Mouse (Mus musculus): ENCODE results near the gene Asgr2. TPM values are rescaled to one million over a fixed set of nuclear protein-coding genes. Genes with fewer than 3 reads are reported as not detected.
A peak's percentile ranks its signal among the peaks of the same experiment; 100 is the strongest.
"Not testable (repeated sequence)": the region's sequence is repeated elsewhere in the genome, so short reads cannot be mapped to it uniquely, and the experiment has no call there.

Gene Asgr2
- total RNA-seq (2021) = not detected

DNA sequence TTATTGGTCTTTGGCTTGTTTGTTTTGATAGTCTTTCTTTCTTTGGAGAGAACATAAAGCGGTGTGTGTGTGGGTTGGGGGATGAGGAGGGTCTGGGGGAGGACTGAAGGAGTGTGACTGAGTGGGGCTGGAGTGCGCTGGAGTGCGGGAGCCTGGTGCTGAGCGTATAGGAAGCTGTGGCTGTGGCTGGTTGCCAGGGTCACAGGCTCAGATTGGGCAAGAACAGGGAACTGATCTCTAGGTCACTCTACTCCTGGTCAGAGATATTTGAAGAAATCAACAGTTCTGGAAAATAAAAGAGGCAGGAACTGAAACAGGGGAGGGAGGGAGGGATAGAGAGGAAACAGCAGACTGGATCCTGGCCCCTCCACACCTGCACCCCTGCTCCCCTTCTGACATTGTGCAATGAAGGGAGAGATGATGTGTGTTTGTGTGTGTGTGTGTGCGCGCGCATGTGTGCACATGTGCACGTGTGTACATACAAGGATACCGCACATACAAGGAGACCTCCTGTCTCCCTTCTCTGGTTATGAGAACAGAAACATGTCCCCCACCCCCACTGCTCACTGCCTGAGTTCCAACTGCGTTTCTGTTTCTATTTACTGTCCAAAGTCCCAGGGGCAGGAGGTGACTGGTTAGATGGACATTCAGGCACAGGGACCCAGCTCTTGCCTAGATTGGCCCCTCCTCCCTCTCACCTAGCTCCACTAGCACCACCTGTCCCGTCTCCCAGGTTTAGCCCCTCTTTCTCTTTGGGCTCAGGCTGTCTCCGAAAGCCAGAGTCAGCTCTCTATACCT lies at the start of gene Asgr2:
Gene Asgr2, plus strand, starts transcription at position 659 of the 798 bp plus-strand sequence.
- intact Hi-C loops (cut with DNase I) = no loop called here
- DNase-seq = peak; percentile 16 to 21

DNA sequence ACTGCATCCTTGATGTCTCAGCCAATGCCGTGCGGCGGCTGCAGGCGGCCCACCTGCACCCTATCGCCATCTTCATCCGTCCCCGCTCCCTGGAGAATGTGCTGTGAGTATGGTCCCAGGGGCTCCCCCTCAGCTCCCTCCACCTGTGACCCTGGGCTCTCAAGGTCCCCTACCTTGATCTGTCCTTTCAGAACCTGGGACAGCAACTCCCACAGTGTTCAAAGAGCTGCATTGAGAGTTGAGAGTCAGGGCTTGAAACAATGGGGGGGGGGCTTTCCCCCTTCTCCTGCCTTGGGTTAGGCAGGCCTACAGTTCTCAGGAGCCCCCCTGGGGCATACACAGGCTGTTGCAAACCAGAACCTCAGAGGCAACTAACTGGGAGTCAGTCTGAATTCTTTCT lies 48.8 kb upstream of the Asgr2 start:
- intact Hi-C loops (cut with DNase I) = no loop called here
- no peak for DNase-seq

DNA sequence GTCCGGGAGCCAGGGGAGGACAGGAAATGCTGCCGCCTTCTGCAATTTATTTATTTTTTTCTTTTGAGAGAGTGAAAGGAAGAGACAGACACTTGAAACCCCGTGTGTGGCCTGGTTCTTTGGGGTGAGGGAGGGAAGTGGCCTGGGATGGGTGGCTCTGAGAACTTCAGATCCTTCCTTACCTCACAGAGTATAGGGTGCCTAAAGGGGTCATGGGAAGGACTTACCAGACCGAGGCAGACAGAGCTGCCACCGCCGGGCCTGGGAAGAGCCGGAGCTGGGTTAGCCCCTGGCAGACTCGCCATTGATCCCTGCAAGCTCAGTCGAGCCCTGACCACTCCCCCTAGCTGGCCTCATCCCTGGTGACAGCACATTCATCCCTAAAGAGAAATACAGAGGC lies 47.0 kb upstream of the Asgr2 start:
- intact Hi-C loops (cut with DNase I) = no loop called here
- DNase-seq = no peak

DNA sequence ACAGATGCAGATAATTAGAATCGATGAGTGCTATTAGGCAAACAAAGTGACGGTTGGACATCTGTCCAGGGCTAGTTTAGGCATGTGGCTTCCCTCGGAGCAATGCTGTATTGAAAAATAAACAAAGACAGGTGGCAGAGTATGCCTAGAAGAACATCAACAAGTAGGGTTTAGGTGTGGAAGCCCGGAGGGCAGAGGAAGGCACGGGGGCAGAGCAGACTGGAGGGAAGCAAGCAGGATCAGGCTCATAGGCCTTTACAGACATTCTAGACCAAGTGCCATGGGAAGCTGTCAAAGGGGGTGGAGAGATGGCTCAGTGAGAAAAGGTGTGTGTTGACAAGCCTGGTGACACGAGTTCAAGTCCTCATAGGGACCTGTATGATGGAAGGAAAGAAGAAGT lies 43.1 kb upstream of the Asgr2 start:
- intact Hi-C loops (cut with DNase I) = no loop called here
- DNase-seq = no peak

DNA sequence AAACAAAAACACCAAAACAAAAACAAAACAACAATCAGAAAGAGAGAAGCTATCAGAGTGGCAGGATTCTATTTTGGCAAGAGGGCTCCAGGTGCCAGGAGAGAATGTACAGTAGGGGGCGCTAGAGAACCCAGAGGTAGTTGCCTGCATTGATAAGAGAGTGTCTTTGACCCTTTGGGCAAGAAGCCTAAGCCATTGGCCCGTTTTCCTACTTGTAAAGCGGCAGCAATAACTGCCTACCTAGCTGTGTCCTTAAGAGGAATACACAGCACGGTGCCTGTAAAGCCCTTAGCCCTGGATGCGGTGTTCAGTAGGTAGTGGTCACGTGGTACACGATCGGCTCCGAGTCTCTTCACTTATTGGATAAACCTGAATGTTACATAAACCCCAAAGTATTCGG lies 42.6 kb upstream of the Asgr2 start:
- intact Hi-C loops (cut with DNase I) = no loop called here
- no peak for DNase-seq

DNA sequence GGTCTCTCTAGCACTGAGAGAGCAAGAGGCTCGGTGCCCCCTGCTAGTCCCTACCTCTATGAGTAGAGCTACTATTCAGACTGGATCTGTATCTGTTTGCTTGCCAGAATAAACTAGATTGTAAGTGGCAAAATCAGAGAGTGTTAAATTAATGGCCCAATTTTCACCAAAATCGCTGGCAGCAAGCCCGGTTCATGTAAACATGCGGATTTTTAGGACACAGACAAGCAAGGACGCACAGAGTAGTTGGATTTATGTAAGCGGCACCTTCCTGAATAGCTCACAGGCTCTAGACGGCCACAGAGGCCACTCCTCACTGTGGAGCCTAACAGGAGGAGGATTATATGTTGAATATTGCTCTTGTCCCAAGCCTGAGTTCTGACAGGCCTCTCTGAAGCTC lies 39.3 kb upstream of the Asgr2 start:
- DNase-seq = no peak
- intact Hi-C loops (cut with DNase I) = no loop called here

DNA sequence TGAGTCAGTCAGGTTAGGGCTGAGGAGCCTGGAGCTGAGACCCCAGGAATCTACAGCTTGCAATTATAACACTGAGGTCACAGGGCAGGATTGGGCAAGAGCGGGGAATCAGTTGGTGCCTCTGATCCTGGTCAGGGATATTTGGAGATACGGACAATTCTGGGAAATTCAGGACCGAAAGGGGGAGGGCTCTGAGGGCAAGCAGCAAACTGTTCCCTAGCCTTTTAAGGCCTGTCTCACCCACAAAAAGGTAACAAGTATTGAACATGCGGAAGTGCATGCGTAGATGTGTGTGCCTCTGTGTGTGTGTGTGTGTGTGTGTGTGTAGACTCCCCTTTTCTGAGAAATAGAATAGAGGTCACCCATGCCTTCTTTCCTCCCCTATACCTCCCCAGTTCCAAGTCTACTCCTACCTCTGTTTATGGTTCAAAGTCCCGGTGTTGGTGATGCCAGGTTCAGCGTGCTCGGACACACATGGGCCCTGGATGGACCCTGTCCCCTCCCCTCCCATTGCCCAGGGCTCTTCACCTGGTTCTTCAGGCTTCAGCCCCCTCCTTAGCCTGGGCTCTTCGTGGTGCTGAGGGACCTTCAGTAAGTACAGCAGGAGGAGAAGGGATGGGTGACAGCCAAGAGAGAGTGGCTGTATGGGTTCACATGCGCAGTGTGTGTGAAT lies 38.4 kb upstream of the Asgr2 start, which contains the start of gene Asgr1:
Gene Asgr1, plus strand, starts transcription at position 188 of the 673 bp plus-strand sequence.
- DNase-seq = no peak
- intact Hi-C loops (cut with DNase I) = no loop called here

DNA sequence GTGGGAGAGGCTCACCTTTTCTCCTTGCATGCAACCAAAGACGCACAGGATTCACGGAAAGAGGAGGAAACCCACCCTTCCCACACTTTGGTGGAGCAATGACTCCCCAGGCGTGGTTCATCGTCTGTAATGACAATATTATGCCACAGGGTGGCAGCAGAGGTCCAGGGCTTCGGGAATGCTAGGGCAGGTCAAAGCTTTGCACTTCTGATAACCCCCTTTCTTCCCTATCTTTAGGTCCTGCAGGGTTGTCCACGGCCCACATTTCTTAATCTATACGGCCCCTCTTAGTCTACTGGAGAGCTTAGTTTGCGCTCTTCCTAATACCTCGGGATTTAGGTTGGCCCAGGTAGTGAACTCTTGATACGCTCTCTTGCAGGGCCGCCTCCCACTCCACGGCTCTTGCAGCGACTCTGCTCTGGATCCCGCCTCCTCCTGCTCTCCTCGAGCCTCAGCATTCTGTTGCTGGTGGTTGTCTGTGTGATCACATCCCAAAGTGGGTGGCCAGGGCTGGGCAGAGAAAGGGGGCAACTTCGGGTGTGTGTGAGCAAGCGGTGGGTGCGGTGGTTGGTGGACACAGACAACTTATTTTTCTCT lies 36.7 kb upstream of the Asgr2 start:
- peak; percentile 80 to 90 for DNase-seq
- intact Hi-C loops (cut with DNase I) = loop anchor here (1.0 kb wide), 2 partner anchors 146 to 158 kb away; no protein-coding TSS in a partner anchor

DNA sequence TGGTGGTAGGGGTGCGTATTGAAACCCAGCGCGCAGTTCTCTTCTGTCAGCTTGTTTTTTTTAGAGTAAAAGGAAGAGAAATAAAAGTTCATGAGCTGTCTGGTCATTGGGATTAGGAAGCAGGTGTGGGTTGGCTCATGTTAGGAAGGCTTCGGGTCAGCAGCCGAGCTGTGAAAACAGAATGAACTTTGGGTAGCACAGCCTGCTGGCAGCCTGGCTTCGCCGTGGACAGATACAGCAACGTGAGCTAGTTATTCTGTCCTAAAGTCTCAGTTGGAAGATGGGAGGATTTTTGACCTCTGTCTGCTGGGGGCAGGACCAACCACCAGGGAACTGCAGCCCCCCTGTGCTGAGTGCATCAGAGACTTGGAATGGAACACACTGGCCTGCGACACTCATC lies 34.6 kb upstream of the Asgr2 start:
- DNase-seq = no peak
- intact Hi-C loops (cut with DNase I) = no loop called here

DNA sequence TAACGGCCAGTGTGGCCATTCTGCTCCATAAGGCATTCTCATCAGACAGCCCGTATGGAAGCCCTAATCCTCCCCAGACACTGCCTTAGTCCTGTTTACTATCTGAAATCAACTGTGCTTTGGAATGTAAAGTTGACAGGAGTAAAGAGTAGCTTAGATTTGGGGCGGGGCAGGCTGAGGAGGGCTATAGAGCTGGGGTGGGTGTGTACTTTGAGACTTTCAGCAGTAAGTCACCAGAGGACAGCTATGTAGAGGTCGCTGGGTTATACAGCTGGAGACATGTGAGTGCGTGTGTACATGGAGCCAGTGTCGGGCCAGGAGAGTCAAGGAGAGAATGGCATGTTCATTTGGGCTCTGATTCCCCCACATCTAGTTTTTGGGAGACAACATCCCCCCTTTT lies 32.5 kb upstream of the Asgr2 start:
- no peak for DNase-seq
- intact Hi-C loops (cut with DNase I) = no loop called here

DNA sequence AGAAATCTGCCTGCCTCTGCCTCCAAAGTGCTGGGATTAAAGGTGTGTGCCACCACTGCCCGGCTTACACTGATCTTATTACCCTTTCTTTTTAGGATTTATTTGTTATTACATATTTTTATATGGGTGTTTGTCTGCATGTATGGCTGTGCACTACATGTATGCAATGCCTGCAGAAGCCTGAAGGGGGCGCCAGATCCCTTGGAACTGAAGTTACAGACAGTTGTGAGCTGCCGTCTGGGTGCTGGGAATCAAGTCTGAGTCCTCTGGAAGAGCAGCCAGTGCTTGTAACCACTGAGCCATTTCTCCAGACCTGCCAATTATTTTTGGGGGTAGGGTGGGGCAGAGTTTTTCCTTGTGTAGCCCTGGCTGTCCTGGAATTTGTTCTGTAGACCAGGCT lies 29.4 kb upstream of the Asgr2 start:
- intact Hi-C loops (cut with DNase I) = no loop called here
- no peak for DNase-seq

DNA sequence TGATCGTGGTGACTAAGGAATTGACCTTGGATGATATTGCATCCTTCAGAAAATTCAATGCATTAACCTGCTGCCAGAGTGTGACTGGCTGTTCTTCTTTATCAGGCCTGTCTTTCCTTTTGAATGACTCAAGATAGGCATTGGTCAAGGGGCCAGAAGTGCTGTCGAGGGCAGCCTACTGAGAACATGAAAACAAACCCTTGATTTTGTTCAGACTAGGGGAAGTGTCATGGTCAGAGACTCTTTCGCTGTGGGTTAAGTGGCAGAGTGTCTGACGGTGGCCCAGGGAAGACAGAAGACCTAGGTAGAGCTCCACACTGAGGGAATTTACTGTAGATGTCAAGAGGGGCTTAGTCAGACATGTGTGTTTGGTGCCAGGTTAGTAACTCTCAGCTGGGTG lies 25.7 kb upstream of the Asgr2 start:
- intact Hi-C loops (cut with DNase I) = no loop called here
- DNase-seq = no peak

DNA sequence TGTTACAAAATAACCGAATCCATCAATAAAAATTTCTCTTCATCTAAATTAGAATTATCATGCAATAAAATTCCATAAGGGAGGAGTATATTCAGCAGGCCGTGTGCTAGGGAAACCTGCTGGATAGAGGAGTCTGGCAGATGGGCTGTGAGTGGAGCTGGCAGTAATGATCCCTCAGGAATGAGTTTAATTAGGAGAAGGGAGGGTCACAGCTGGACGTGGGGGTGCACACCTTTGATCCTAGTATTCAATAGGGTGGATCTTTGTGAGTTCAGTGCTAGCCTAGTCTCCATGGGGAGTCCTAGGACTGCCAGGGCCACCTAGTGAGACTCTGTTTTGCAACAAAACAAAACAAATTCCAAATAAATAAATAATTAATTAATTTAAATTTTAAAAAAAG lies 24.2 kb upstream of the Asgr2 start:
- DNase-seq = no peak
- intact Hi-C loops (cut with DNase I) = no loop called here

DNA sequence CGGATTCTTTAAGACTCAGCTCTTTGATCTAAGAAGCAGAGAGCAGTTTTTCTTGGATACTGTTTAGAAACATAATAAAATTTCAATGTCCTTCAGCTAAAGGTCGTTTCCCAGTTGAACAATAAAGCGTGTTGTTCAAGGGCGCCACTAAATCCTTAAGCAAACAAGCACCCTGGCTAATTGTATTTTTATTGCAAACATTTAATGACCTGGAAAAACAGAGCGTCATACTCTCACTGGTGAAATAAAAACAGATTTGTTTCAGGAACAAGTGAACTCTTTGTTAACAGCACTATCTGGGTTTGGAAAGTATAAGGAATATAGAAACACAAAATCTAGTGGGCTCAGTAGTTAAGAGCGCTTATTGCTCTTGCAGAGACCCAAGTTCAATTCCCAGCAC lies 22.4 kb upstream of the Asgr2 start:
- no peak for DNase-seq
- intact Hi-C loops (cut with DNase I) = no loop called here

DNA sequence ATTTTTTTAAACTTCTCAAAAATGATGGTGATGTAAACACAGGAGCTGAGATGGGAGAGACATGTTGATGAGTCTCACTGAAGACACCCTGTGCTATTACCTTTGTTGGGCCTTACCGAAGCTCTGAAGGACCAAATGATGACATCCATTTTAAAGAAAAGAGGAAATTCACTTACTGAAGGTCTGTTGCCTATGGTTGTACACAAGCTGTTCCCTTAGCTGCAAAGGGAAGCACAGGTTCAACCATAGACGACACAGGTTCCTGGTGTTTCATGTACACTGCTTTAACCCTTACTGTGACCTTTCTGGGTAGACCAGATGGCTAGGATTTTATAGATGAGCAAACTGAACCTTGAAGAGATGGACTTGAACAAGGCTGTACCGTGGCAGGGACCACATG lies 21.8 kb upstream of the Asgr2 start:
- DNase-seq; intact Hi-C loops (cut with DNase I): not testable (repeated sequence)

DNA sequence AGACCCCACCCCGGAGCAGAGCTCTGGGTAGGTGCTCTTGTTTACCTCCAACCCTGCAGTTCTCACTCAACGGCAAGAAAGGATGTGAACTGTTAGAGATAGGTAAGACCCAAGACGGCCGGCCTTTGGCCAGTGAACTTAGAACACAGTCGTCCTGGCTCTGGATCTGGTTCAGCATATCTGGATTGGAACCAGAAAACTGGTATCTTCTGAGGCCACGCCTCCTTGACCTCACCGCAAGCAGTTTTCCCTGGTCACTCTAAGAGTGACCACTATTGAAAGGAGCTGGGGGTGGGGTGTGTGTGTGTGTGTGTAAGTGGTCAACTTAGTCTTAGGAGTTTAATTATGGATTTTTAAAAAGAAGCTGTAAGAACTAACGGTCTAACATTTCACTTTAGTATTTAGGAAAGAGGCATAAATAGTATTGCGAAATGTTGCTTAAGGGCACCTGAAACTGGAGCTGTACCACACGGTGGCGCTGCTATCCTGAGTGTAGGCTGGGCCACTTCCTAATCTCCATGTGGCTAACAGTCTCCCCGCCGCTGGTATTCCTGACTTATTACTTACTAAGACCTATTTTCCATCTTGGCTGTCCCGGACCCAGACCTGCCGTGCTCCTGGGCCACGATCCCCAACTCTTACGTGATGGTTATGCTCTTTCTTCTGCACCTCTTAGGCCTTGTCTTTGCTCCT lies 17.9 kb upstream of the Asgr2 start:
- peak; percentile 79 to 87 for DNase-seq
- intact Hi-C loops (cut with DNase I) = loop anchor here (1.0 to 2.0 kb wide), 3 partner anchors 105 to 139 kb away; no protein-coding TSS in a partner anchor

DNA sequence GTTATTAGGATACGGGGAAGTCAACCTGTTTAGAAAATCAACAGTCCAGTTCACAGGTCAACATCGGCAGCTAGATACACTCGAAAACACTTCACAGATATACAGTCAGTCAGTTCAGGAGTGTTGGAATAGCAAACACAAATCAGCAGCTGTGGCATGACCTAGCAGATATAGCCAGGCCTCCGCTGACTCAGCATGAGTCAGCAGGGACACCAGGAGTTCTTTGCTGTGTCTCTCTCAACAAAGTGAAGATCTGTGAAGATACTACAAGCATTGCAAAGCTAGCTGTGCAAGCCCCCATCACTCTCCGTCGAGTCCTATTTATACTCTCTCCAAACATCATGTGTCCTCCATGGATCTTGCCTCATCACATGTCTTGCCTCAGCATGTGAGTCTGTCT lies 16.9 kb upstream of the Asgr2 start:
- DNase-seq = no peak
- intact Hi-C loops (cut with DNase I) = loop anchor here (2.0 kb wide), 1 partner anchor 125 kb away; no protein-coding TSS in a partner anchor

DNA sequence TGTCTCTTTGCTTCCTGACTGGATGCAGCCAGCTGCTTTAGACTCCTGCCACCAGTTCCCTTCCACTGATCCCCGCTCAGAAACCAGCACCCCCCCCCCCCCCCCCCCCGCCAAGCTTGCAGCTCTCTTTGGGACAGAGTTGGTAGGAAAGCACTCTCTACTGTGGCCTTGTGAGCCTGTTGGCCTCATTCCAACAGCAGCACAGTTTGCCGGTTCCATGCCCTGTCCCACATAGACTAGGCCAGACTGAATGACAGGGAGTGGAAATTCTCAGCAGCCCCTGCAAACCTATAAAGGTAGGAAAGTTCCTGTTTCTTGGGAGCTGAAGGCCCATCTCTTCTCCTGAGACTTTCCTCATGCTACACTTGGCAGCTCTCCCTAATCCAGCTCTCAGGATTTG lies 15.0 kb upstream of the Asgr2 start:
- intact Hi-C loops (cut with DNase I) = no loop called here
- no peak for DNase-seq

DNA sequence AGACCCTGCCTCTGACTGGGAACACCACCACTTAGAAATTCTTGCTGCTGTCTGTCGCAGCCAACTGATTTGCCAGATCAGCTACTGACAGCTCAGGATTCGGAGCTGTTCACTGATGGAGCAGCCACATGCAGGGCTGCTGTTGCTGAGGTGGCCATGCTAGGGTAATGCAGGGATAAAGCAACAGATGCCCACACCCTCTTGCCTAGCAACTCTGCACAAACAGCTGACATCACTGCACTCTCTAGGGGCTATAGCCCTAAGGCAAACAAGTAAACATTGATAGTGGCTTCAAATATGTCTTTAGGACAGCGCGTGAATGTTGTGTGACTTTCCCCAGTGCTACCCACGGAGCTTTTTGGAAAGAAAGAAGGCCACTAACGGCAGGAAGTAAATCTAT lies 13.3 kb upstream of the Asgr2 start:
- no peak for DNase-seq
- intact Hi-C loops (cut with DNase I) = no loop called here

DNA sequence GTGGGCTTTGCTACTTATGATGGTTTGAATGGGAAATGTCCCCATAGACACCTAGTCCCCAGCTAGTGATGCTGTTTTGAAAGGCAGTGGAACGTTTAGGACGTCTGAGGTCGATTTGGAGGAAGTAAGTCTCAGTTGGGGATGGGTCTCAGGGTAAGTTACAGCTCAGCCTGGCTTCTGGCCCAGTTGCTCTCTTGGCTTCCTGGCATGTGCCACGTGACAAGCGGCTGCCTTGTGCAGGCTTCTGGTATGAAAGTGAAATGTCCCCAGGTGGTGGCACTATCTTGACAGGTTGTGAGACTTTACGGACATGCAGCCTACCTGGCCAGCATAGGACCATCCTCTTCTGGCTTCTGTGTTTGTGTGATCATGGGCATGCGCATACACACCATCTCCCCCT lies 12.5 kb upstream of the Asgr2 start:
- peak; percentile 23 to 35 for DNase-seq
- intact Hi-C loops (cut with DNase I) = no loop called here

Data from heart, postnatal 10 days (tissue).